Mouse (Mus musculus) hindbrain, embryonic 15.5 days (tissue): Measurements from ENCODE around the gene Zfp963. TPM values are rescaled to one million over a fixed set of nuclear protein-coding genes. Genes with fewer than 3 reads are reported as not detected.

ENCODE experiments used
- ATAC-seq: fragments of 200-750 bp; cut with Nextera tagmentation; 2 replicates; pipeline ENCODE4 v1.8.0; 2017; ENCODE audit warnings: low read depth, moderate number of reproducible peaks, moderate TSS enrichment; ENCODE audit not compliant: low FRiP score
- H3K27ac ChIP-seq: fragments of 300-500 bp; sonication (generic); replicated peaks from 2 replicates; pipeline ENCODE4 v1.5.1; 2015; ENCODE audit warnings: mild to moderate bottlenecking, inconsistent platforms
- H3K27me3 ChIP-seq: fragments of 300-500 bp; sonication (generic); 2 replicates; pipeline ENCODE4 v1.6.1; 2015; ENCODE audit warnings: control low read depth, inconsistent platforms
- H3K36me3 ChIP-seq: fragments of 300-500 bp; sonication (generic); 2 replicates; pipeline ENCODE4 v1.6.1; 2015; ENCODE audit warnings: control low read depth, inconsistent platforms
- H3K4me1 ChIP-seq: fragments of 300-500 bp; sonication (generic); replicated peaks from 2 replicates; pipeline ENCODE4 v1.6.1; 2015; ENCODE audit warnings: control low read depth, inconsistent platforms
- H3K4me2 ChIP-seq: fragments of 300-500 bp; sonication (generic); 2 replicates; pipeline ENCODE4 v1.6.1; 2015; ENCODE audit warnings: moderate library complexity, mild to moderate bottlenecking, inconsistent platforms
- H3K4me3 ChIP-seq: fragments of 300-500 bp; sonication (generic); 2 replicates; pipeline ENCODE4 v1.5.1; 2015; ENCODE audit warnings: mild to moderate bottlenecking, inconsistent platforms
- H3K9ac ChIP-seq: fragments of 300-500 bp; sonication (generic); 2 replicates; pipeline ENCODE4 v1.6.1; 2015; ENCODE audit warnings: inconsistent platforms
- H3K9me3 ChIP-seq: fragments of 300-500 bp; sonication (generic); 2 replicates; pipeline ENCODE4 v1.6.1; 2016; ENCODE audit warnings: control low read depth, inconsistent platforms
- whole genome bisulfite sequencing: fragments of 180-500 bp; shearing (Covaris S2); methylation state at CpG from one replicate; pipeline ENCODE4 v1.1.7; 2015; 5-methylcytosine and 5-hydroxymethylcytosine counted together
- polyA plus RNA-seq: library from polyadenylated mRNA; unstranded; fragments of >200 nt; fragmentation: Nextera tagmentation; extraction: Ambion mirVana; gene quantifications from 2 replicates; pipeline ENCODE4 v1.2.1, GENCODE M21; 2015

Gene Zfp963
- 6.0 and 7.0 TPM in 2 replicates for polyA plus RNA-seq

DNA sequence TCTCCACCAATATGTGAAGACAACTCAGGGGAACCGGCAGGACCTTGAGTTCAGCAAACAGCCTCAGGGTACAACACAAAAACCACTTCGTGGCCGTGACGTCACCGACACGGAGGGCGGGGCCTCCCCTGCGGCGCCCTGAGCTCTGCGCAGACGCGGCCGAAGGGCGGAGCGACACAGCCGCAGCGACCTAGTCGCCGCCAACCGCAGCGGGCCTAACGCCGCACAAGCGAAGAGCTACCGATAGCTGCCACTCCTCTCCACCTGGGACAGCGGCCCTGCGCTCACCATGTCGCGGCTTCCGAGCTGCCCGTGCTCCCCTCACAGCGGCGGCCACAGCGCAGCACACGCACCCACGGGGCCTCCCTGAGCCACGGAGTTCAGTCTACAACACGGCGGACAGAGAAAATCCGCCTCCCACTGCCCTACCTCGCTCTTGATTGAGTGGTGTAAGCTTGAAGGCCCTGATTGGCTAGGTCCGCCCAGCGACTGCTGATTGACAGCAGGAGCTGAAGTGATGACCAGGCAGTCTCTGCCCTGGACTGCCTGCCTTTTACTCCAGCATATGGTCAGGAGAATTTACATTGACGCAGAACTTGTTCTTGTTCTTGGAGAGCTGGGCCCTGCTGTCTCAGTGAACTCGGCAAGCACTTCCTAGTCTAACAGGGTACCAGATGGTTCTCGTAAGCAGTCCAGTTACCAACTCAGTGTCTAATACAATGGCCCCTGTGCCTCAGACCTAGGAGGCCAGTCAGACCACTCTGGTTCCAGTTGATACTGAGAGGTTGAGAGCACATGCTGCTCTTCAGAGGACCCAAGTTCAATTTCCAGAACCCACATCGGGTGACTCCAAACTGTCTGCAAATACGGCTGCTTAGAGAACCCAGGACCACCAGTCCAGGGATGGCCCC lies at the start of gene Zfp963:
Zfp963 (minus strand) TSS at position 427 of the 911 bp plus-strand sequence.
- H3K4me1 ChIP-seq: peaks cover 17% of the 10 kb centered on the region
- peak; percentile 99 for ATAC-seq
- peak within 1 kb of the TSS; percentile 100 for H3K27ac ChIP-seq

DNA sequence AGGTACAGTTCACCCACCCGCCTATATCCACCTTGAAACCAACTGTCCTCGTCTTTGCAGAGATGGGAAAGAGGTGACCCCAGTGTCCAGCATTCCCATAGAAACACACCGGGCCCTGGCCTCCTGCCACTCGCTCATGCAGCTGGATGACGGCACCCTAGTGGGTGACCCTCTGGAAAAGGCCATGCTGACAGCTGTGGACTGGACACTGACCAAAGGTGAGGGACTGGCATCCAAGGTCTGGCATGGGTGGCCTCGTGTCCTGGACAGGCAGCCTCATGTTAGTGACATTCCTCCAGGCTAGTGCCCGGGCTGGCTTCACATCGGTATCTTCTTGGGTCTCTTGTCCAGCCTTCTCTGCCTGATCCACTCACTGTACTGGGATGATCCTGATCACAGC lies 49.5 kb upstream of the Zfp963 start:
- no peaks in the 10 kb centered on the region for H3K4me1 ChIP-seq
- 90% methylated on average over 8 of the region's 8 CpGs for WGBS
- ATAC-seq: no peak

More for the DNA sequence above, at the start of gene Zfp963:
- no peaks in the 10 kb centered on the region for H3K27me3 ChIP-seq
- peak within 1 kb of the TSS; percentile 90 for H3K4me3 ChIP-seq
- peak within 1 kb of the TSS; percentile 66 for H3K4me2 ChIP-seq
- H3K9ac ChIP-seq: peak within 1 kb of the TSS; percentile 99
- H3K9me3 ChIP-seq: no peaks in the 10 kb centered on the region
- 3% methylated on average over 48 of the region's 48 CpGs for WGBS
- no peaks in the 10 kb centered on the region for H3K36me3 ChIP-seq

DNA sequence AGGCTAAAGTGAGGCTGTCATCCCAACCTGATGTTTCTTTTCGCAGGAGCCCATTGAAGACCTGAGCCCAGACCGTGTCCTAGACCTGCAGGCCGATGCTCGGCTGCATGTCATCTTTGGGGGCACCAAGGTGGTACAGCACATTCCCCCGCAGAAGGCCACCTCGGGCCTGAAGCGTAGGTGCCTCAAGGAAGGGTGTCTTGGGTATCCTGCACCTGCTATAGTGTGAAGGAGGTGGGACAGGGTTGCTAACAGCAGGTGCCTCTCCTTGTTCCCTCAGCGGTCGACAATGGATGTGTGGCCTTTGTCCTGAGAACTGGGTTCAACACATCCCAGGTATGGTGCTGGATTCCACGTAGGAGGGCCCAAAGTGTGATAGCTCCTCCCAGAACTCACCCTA lies 47.9 kb upstream of the Zfp963 start:
- no peak overlapping the region for H3K27ac ChIP-seq
- no peaks in the 10 kb centered on the region for H3K9me3 ChIP-seq
- H3K4me3 ChIP-seq: no peak overlapping the region
- H3K4me1 ChIP-seq: peaks cover 6% of the 10 kb centered on the region
- no peak overlapping the region for H3K4me2 ChIP-seq
- H3K9ac ChIP-seq: no peak overlapping the region
- no peak for ATAC-seq
- H3K27me3 ChIP-seq: no peaks in the 10 kb centered on the region
- peaks cover 87% of the 10 kb centered on the region for H3K36me3 ChIP-seq
- WGBS: 94% methylated on average over 10 of the region's 10 CpGs

More for the DNA sequence above, 49.5 kb upstream of the Zfp963 start:
- no peak overlapping the region for H3K4me3 ChIP-seq
- H3K27me3 ChIP-seq: no peaks in the 10 kb centered on the region
- no peak overlapping the region for H3K9ac ChIP-seq
- H3K9me3 ChIP-seq: no peaks in the 10 kb centered on the region
- H3K27ac ChIP-seq: no peak overlapping the region
- peaks cover 97% of the 10 kb centered on the region for H3K36me3 ChIP-seq
- no peak overlapping the region for H3K4me2 ChIP-seq

DNA sequence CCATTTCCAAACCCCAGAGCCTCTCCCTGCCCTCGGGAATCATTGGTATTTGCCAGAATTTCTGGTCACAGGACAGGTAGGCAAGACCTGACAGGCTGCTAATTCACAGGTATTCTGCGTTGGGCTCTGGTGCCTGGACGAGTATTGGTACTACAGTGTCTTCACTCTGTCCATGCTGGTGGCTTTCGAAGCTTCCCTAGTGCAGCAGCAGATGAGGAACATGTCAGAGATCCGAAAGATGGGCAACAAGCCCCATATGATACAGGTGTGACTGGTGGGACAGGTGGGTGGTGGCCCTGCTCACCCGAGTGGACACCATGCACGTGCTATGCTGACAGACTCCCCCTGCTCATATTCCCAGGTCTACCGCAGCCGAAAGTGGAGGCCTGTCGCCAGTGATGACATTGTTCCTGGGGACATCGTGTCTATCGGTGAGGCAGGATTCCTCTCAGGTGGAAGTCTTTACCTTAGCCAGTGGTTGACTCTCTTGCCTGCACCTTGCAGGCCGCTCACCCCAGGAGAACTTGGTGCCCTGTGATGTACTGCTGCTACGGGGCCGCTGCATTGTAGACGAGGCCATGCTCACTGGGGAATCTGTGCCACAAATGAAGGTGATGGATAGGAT lies 47.1 kb upstream of the Zfp963 start:
- H3K9ac ChIP-seq: no peak overlapping the region
- no peaks in the 10 kb centered on the region for H3K27me3 ChIP-seq
- peaks cover 79% of the 10 kb centered on the region for H3K36me3 ChIP-seq
- no peak for ATAC-seq
- WGBS: 97% methylated on average over 16 of the region's 16 CpGs
- H3K9me3 ChIP-seq: no peaks in the 10 kb centered on the region
- peaks cover 14% of the 10 kb centered on the region for H3K4me1 ChIP-seq
- H3K4me2 ChIP-seq: no peak overlapping the region
- no peak overlapping the region for H3K27ac ChIP-seq
- no peak overlapping the region for H3K4me3 ChIP-seq

DNA sequence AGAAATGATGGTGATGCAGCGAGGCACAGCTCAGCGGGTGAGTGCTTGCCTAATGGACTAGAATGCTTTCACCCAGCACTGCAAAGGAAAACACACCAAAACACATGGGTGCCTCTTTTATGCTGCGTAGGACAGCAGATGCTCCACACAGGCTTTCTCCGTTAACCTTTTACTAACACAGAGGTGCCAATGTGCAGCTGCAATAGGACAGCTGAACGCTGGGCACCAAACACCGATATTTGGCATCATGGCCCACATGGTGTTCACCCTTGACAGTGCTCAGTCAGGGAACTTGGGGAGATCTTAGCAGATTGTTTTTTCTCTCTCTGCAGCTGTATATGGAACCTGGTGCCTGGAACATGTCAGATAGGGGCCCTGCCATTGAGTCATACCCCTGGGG lies 45.1 kb upstream of the Zfp963 start:
- Histone ChIP-seq H3K9me3 (no peaks in the 10 kb centered on the region), H3K36me3 (peaks cover 61% of the 10 kb centered on the region), H3K27ac (no peak overlapping the region), H3K27me3 (no peaks in the 10 kb centered on the region), H3K9ac (no peak overlapping the region), H3K4me2 (no peak overlapping the region), H3K4me1 (peaks cover 21% of the 10 kb centered on the region), H3K4me3 (no peak overlapping the region)
- ATAC-seq: no peak
- 90% methylated on average over 6 of the region's 6 CpGs for WGBS

DNA sequence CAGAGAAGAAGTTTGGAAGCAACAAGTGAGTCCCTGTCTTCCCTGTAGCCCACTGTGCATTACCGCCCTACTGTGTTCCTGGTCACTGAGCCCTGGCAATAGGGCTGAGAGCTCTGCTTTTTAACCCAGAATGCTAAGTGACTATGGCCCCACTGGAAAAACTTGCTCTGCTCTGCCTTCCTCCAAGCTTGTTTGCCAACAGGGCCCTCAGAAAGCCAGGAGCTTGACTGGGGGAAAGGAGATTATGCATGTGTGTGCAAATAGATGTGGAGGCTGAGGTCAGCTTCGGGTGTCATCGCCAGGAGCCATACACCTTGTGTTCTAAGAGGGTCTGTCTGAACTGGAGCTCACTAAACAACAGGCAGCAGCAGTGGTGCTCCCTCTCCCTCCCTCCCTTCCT lies 44.3 kb upstream of the Zfp963 start:
- Histone ChIP-seq H3K4me3 (no peak overlapping the region), H3K36me3 (peaks cover 53% of the 10 kb centered on the region), H3K4me2 (no peak overlapping the region), H3K27me3 (no peaks in the 10 kb centered on the region), H3K27ac (no peak overlapping the region), H3K9ac (no peak overlapping the region), H3K4me1 (peaks cover 23% of the 10 kb centered on the region), H3K9me3 (no peaks in the 10 kb centered on the region)
- 99% methylated on average over 3 of the region's 3 CpGs for WGBS
- no peak for ATAC-seq

DNA sequence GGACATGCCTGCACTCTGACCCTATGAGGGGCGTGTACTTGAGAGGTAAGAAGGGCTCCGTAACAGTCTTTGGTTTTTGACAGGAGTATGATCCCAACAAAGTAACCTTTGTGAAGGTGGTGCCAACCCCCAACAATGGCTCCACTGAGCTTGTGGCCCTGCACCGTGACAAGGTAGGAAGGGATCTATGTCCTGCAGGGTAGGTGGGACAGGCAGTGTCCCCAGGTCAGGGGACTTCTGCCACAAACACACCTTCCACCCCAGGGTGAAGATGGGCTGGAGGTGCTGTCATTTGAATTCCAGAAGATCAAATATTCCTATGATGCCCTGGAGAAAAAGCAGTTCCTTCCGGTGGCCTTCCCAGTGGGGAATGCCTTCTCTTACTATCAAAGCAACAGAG lies 43.9 kb upstream of the Zfp963 start:
- H3K9me3 ChIP-seq: no peaks in the 10 kb centered on the region
- H3K9ac ChIP-seq: no peak overlapping the region
- no peak for ATAC-seq
- no peak overlapping the region for H3K4me3 ChIP-seq
- H3K27ac ChIP-seq: no peak overlapping the region
- H3K27me3 ChIP-seq: no peaks in the 10 kb centered on the region
- peaks cover 48% of the 10 kb centered on the region for H3K36me3 ChIP-seq
- peaks cover 23% of the 10 kb centered on the region for H3K4me1 ChIP-seq
- no peak overlapping the region for H3K4me2 ChIP-seq
- WGBS: 95% methylated on average over 4 of the region's 4 CpGs

DNA sequence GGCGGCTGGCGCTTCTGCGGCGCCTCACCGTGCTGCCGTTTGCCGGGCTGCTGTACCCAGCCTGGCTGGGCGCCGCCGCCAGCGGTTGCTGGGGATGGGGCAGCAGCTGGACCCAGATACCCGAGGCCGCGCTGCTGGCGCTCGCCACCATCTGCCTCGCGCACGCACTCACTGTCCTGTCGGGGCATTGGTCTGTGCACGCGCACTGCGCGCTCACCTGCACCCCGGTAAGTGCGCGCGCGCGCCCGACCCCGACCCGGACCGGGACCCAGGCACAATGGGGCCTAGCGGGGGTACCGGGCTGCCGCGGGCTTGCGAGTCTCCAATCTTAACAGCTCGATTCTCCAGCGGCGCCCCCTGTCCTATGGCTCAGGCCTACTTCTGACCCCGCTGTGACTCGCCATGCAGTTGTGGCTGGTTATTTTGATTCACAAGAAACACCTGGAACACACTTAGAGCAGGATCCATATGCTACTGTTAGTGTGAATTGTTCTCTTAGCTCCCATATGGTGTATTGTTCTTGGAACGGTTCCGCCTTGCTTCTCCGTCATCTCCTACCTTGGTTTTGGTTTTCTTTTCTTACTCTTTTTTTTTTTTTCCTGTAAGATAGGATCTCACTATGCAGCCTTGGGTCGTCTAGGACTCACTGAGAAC lies 41.8 kb upstream of the Zfp963 start:
- H3K9ac ChIP-seq: peak overlapping the region; percentile 92
- WGBS: under 1% methylated on average over 47 of the region's 48 CpGs
- peak overlapping the region; percentile 99 for H3K4me3 ChIP-seq
- H3K4me2 ChIP-seq: peak overlapping the region; percentile 82
- ATAC-seq: peak; percentile 81
- H3K4me1 ChIP-seq: peaks cover 23% of the 10 kb centered on the region
- H3K27me3 ChIP-seq: no peaks in the 10 kb centered on the region
- H3K36me3 ChIP-seq: peaks cover 27% of the 10 kb centered on the region
- H3K9me3 ChIP-seq: no peaks in the 10 kb centered on the region
- peak overlapping the region; percentile 78 for H3K27ac ChIP-seq

DNA sequence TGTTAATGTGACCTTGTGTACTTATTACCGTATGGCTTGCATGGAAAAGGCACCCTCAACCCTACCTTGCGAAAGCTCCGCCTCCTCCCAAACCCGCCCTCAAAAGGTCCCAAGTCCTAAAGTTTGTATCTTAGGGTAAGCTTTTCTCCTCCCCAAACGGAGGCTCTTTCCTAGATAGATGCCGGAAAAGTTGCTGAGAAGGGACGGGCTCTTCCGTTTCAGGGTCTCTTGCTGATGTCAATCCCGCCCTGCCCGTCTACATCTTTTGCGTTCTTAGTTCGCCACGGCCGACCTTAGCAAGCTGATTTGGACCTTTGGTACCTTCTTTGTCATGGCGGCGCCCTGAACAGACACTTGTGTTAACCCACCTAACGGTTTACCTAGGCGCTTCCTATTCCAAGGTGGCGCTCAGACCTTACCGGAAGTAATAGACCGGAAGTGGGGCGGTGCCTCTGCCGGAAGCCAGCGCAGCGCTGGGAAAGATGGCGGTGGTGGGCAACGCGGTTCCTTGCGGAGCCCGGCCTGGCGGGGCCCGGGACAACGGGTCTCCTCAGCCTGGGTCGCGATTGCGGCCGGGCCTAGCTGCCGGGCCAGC lies 41.1 kb upstream of the Zfp963 start, which contains the start of the genes Atp13a1 and Zfp866:
Atp13a1 (plus strand) TSS at position 391 of the 595 bp plus-strand sequence.
Zfp866 (minus strand) TSS at position 406 of the 595 bp plus-strand sequence.
- H3K27ac ChIP-seq: peak within 1 kb of the TSS; percentile 78
- peaks cover 23% of the 10 kb centered on the region for H3K4me1 ChIP-seq
- H3K27me3 ChIP-seq: no peaks in the 10 kb centered on the region
- peaks cover 20% of the 10 kb centered on the region for H3K36me3 ChIP-seq
- under 1% methylated on average over 33 of the region's 38 CpGs for WGBS
- peak within 1 kb of the TSS; percentile 92 for H3K9ac ChIP-seq
- H3K9me3 ChIP-seq: no peaks in the 10 kb centered on the region
- peak; percentile 95 for ATAC-seq
- peak within 1 kb of the TSS; percentile 99 for H3K4me3 ChIP-seq
- peak within 1 kb of the TSS; percentile 82 for H3K4me2 ChIP-seq

DNA sequence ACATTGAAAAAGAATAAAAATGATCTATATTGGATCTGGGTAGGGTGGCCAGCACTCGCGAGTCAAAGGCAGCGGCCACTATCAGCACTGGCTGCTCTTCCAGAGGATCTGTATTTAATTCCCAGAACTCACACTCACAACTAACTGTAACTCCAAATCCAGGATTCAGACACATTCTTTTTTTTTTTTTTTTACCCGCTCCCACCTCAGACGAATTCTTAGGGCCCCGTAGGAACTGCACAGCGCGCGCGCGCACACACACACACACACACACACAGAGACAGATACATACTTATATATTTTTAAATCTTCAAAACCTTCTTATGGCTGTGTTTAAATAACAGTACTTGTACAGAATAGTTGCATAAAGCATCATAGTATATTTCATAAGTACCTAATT lies 40.6 kb upstream of the Zfp963 start:
- Histone ChIP-seq H3K9ac (peak overlapping the region; percentile 92), H3K4me1 (peaks cover 23% of the 10 kb centered on the region), H3K9me3 (no peaks in the 10 kb centered on the region), H3K27me3 (no peaks in the 10 kb centered on the region), H3K27ac (peak overlapping the region; percentile 78), H3K36me3 (peaks cover 15% of the 10 kb centered on the region), H3K4me2 (peak overlapping the region; percentile 82), H3K4me3 (peak overlapping the region; percentile 99)
- no peak for ATAC-seq
- 42% methylated on average over 11 of the region's 11 CpGs for WGBS

DNA sequence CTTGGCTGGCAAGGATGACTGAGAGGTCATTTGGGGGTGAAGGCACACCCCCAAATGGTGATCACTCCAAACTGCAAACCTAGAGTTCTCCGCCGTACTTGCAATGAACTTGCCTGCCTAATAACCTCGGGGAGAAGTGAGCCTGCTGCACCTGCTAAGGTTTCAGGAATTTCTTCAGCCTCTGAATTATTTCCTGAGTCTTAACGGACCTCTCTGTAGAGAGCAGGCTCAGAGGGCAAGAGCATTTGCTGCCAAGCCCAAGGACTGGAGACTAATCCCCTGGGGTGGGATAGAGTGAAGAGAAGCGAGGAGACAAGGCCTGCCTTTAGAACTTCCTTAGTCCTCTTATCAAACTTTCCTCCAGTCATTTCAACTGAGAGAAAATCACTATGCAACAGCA lies 40.0 kb upstream of the Zfp963 start:
- Histone ChIP-seq H3K27ac (no peak overlapping the region), H3K4me1 (peaks cover 23% of the 10 kb centered on the region), H3K27me3 (no peaks in the 10 kb centered on the region), H3K9ac (no peak overlapping the region), H3K9me3 (no peaks in the 10 kb centered on the region), H3K4me3 (no peak overlapping the region), H3K4me2 (0 out of 2 replicates have a peak overlapping the region, but pooled peaks have one; percentile 82), H3K36me3 (peaks cover 9% of the 10 kb centered on the region)
- WGBS: 84% methylated on average over 5 of the region's 5 CpGs
- ATAC-seq: no peak
